Mouse (Mus musculus) ES-E14 (cell line): Measurements from ENCODE around the gene Myo10.

Experiments used
- CHD2 ChIP-seq: IDR thresholded peaks from 2 replicates; pipeline ENCODE4 v1.6.1; 2014; ENCODE audit warnings: mild to moderate bottlenecking, low read depth, low read length, inconsistent platforms
- HCFC1 ChIP-seq: IDR thresholded peaks from 2 replicates; pipeline ENCODE4 v1.6.1; 2012; ENCODE audit warnings: low read length, inconsistent platforms, borderline replicate concordance; ENCODE audit not compliant: insufficient read depth
- MAFK ChIP-seq: IDR thresholded peaks from 2 replicates; pipeline ENCODE4 v1.6.1; 2014; ENCODE audit warnings: mild to moderate bottlenecking, low read depth, low read length, inconsistent platforms; ENCODE audit not compliant: insufficient read depth
- ZC3H11A ChIP-seq: IDR thresholded peaks from 2 replicates; pipeline ENCODE4 v1.6.1; 2012; ENCODE audit warnings: low read depth, mild to moderate bottlenecking, inconsistent platforms, low read length, borderline replicate concordance
- ZNF384 ChIP-seq: IDR thresholded peaks from 2 replicates; pipeline ENCODE4 v1.6.1; 2012; ENCODE audit warnings: low read depth, low read length, inconsistent platforms

- TF ChIP-seq ZNF384 = no peak
- TF ChIP-seq MAFK = no peak
- no peak for TF ChIP-seq CHD2
- TF ChIP-seq HCFC1 = no peak
- TF ChIP-seq ZC3H11A = no peak
Observed at GRCm38 (mm10) chr15:25688424-25689283, 66.3 kb downstream of the Myo10 start.
